Mouse (Mus musculus): ENCODE results near the gene Gm20388. TPM values are rescaled to one million over a fixed set of nuclear protein-coding genes. Genes with fewer than 3 reads are reported as not detected.
A peak's percentile ranks its signal among the peaks of the same experiment; 100 is the strongest.

Gene Gm20388
- total RNA-seq, 2 experiments from 2014 or later: 1.3 to 8.5 TPM

- no peak for DNase-seq (ENCODE audit: low spot score in 2 of 2)
These were observed 3774.8 kb downstream of the Gm20388 start for GRCm38 (mm10) chr8:123685477-123685876.

DNA sequence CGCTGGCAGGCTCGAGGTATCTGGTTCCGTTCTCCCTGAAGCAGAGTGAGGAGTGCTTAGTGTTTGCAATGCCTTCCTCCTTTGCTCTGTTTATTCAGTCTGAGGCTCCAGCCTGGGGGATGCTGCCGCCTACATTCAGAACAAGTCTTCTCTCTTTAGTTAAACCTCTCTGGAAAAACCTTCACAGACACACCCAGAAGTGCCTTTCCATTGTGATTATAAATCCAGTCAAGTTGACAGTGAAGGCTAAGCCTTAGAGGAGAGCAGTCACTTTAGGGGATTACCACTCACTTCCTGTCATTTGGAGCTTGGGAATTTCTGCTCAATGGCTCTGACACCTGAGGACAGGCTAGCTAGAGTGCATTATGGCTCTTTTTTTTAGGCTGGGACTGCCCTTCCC, 3777.2 kb downstream of the Gm20388 start:
- DNase-seq (ENCODE audit: low spot score in 2 of 2): no peak

GRCm38 (mm10) chr8:123692165-123692962, 3781.7 kb downstream of the Gm20388 start:
- no peak for DNase-seq (ENCODE audit: low spot score in 2 of 2)

- DNase-seq (ENCODE audit: low spot score in 2 of 2): no peak
These were observed 3785.5 kb downstream of the Gm20388 start for GRCm38 (mm10) chr8:123696167-123696566.

DNA sequence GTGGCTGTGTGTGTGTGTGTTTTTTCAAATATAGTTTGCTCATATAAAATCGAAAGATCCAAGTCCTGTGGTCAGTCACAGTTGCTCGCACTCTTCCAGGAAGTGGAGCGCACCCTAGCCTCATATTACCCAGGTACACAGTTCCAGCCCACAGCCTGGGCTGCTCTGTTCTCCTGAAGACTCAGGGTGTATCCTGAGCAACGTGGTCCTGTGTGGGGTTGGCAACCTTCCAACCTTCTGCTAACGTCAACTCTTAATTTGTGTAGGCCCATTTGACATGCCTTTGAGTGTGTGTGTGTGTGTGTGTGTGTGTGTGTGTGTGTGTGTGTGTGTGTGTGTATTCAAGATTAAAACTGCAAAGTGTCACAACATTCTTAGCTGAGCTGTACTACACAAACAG, 3786.7 kb downstream of the Gm20388 start:
- DNase-seq (ENCODE audit: low spot score in 2 of 2): no peak

DNA sequence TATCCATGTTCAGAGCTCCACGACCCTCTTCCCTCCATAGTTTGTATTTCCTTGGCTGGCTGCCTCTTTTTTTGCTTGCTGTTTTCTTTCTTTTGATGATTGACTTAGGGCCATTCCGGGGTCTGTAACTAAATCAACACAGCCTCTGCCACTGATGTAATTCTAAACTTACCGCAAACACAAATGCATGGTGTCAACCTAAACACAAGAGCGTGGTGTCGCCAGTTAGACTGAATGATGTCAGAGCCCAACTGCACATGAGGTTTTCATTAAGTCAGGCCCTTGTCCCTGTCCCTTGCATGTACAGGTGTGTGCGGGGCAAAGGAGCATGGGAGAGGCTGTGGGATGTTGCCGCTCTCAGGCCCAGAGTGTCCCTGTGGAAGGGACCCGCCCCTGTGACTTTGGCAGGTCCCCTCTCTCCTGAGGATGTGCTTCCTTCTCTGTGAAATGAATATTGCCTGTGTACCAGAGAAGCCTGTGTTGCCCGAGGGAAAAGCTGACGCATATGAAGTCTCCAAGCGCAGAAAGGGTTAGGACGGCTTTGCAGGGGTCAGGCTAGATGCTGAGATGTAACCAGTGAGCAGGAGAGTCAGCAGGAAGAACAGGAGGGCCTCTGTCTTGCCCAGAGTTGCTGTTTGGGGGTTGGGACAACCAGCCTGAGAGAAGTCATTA, 3789.9 kb downstream of the Gm20388 start:
- DNase-seq (ENCODE audit: low spot score in 2 of 2): no peak

DNA sequence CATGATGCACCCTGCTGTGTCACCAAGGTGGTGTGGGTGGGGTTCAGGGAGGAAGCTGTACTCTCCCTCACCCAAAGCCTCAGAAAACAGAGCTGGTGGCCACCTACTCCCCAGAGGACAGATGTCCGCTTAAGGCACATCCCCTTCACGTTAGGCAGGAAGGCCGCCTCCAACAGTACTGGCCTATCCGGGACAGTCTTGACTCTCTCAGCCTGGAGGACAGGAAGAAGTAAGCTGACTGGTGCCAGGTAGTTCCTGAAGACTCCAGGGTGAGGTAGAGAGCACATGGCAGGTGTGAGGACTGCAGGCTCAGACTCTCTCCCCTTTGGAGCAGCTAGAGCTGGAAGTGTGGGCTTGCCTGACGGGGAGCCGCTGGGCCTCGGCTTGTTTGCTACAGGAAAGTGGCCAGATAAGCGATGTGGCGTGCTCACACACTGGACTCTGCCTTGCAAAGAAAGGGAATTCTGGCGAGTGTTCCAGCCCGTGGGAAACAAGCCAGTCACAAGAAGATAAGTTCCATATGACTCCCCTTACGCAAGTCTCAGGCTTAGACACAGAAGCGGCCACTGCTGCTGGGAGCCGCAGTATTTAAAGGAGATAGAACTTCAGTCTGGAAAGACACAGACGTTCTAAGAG, 3791.4 kb downstream of the Gm20388 start:
- DNase-seq (ENCODE audit: low spot score in 2 of 2): no peak

DNA sequence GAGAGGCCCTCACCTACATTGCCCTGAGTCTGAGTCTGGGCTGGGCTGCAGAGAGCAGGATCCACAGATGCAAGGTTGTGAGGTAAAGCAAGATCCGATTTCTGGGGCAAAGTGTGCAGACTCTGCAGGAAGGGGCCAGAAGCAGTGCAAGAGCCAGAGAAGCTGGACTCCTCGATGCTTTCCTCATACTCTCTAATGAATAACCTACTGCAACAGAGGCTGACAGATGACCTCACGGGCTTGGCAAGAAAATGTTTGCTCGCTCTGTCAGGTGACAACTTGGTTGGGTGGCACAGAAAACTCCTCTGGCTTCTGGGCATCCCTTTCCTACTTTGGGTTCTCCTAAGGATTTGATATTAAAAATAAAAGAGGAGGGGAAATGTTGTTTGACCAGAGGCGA, 3794.7 kb downstream of the Gm20388 start:
- no peak for DNase-seq (ENCODE audit: low spot score in 2 of 2)

DNA sequence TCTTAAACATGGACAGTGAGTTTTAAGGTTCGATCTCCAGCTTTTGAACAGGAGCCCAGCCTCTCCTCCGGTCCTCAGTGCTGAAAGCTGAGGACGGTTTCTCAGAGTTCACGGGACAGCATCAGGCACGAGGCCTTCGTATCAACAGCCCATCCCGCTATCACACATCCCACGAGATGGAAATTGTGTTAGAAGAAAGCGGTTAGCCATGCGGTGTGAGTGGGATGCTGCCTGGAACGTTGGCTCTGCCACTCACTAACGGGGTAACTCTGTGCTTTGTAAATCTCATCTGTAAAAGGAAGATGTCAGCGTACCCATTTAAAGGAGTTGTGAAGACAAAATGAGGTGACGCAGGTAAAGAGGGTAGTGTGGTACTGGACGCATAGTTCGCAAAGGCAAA, 3796.5 kb downstream of the Gm20388 start:
- DNase-seq (ENCODE audit: low spot score in 2 of 2): no peak

GRCm38 (mm10) chr8:123708729-123709128, 3798.1 kb downstream of the Gm20388 start:
- no peak for DNase-seq (ENCODE audit: low spot score in 2 of 2)

DNA sequence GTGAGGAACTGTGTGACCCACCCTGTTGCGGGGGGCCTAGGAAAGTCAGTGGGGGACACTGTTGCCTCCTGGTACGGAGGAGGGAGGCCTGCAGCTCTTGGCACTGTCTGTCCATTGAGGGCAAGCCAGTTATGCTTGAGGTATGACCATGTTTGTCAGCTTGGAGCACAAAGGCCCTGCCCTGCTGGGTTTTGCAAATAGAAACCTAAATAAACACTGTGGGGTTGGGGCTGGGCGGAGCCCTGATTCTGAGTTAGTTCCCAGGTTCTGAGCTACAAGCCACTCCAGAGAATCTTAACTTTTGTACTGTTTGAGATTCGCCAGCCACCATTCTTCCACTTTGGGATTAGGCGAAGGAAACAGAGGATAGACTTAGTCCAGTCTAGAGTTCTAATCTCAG, 3799.7 kb downstream of the Gm20388 start:
- no peak for DNase-seq (ENCODE audit: low spot score in 2 of 2)

DNA sequence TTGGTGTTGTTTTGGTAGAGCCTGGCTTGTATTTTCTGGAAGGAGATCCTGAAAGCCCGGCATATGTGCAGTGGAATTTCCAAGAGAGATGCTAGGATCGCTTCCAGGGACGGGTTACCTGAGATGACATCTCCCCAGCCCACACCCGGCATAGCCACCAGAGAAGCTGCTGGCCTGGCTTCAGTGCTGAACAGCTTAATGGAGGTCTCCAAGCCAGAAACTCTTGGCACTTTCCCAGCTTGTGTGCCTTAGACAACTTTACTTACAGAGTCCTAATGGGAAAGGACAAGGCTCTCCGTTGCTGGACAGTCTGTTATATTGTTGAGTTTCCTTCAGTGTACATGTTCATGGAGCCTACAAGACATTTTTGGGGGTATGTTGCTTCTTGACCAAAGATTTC, 3803.8 kb downstream of the Gm20388 start:
- DNase-seq (ENCODE audit: low spot score in 2 of 2): no peak

DNA sequence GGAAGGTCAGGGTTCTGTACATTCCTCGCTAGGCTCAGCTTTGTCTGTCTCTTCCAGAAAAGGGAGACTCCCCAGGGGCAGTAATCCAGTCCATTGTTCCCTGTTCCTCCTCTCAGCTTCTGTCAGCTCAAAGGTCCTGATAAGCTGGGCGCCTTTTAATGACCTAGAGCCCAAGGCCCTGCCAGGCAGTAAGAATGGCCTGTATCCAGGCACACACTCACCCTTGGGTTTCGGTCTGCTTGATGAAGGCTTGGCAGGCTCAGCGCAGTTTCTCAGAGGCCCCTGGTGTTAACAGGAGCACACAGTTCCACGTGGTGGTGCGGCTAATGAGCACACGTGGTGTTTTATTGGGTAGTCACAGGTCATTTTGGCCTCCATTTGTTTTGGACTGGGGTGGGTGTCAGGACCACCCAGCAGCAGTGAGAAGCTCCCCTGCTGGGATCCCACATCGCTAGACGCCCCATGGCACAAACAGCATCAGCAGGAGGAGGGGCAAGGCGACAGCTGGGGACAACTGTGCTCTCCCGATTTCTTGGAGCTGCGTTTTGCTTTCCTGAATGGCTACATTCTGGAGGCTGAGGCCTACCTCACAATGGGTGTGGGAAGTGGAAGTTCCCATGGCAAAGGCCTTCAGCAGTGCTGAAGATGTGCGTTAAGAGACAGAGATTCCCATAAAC, 3805.4 kb downstream of the Gm20388 start:
- DNase-seq (ENCODE audit: low spot score in 2 of 2): no peak

- DNase-seq (ENCODE audit: low spot score in 2 of 2): no peak
These were observed 3806.5 kb downstream of the Gm20388 start for GRCm38 (mm10) chr8:123717104-123717503.

DNA sequence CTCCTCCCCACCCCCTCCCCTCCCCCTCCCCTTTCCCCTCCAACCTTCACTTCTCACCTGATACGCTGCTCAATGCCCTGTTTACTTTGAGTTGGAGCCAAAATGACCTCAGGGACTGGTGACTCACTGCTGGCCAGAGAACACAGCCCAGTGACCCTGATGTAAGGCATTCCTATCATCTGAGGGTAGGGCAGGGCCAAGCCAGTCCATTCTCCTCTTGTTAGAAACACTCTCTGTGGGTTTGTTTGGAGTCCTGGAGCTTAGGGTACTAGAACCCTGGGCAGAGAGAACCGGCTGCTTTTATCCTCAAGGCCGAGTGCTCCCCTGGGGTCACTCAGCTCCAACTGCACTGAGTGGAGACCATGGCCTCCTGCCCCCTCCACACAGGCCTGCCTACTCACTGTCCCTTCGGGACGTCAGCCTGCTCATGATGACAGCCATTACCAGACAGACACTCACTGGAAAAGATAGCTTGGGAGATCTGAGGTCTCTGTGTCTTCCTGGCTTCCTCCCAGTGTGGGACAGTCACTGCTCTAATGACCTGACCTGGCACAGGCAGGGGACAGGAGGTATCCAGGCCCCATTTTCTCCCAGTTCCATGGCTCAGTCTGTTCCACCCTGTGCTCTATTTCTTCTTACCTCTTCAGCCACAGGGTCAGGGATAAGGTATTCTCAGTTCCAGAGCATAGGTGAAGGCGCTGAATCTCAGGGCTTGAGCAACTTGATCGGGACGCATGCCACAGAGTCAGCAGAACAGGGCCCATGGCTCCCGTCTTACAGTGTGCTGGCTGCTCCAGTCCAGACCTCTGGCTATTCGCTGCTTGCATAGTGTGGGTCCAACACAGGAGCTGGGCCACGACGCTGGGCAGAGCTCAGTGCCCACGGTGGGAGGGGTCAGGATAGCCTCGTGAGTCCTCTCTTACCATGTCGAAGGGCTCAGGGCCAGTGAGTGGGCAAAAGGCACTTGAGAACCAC, 3807.2 kb downstream of the Gm20388 start:
- peak; percentile 47 to 61 for DNase-seq (ENCODE audit: low spot score in 2 of 2)

DNA sequence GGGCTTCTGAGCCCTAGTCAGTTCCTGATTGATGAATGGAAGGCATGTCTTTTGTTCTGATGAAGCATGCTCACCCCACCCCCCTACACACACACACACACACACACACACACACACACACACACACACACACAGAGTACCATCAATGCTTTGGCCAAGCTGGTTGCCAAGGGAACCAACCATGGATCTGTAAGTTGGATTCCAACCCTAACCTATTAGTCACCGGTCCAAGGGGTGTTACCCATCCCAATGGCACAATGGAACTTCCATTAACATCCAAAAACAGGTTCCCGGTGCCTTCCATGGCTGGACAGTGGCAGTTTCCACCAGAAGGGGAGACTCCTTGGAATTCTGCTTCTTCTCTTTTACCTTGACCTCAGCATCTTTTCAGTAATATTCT, 3808.1 kb downstream of the Gm20388 start:
- DNase-seq (ENCODE audit: low spot score in 2 of 2): no peak

DNA sequence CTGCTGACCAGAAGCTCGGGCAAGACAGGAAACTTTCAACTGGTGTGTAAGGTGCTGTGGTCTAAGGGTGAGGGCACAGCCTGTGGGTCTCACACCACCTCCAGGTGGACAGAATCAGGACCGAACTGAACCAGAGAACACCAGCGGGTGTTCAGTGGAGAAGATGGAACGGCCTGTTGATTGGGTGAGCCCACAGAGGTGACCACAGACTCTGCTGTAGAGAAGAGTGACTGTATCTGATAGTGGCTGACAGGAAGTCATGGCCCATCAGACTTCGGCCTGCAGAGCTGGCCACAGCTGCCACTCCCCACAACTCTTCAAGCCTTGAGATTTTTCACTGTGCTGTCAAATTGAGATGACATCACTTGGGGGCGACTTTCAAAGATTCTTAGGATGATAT, 3808.6 kb downstream of the Gm20388 start:
- no peak for DNase-seq (ENCODE audit: low spot score in 2 of 2)

GRCm38 (mm10) chr8:123719811-123720210, 3809.2 kb downstream of the Gm20388 start:
- DNase-seq (ENCODE audit: low spot score in 2 of 2): no peak

- DNase-seq (ENCODE audit: low spot score in 2 of 2): no peak
These were observed 3809.9 kb downstream of the Gm20388 start for GRCm38 (mm10) chr8:123720471-123721001.

DNA sequence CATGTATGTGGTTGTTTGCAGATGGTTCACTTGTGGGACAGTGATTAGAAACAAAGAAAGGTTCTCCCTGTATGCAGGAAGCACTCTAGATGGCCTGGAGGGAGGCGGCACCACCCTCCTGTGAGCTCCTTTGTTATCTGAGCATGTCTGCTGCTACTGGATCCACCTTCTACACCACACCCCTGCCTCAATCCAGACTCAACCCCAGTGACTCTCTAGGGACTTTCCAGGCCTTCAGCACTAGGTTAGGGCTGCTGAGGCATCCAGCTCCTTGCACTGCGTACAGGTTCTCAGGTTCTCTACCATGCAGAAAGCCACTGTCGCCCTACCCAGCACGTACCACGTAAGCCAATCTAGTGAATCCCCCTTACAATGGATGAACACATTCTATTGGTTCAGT, 3811.6 kb downstream of the Gm20388 start:
- no peak for DNase-seq (ENCODE audit: low spot score in 2 of 2)

Data from adrenal gland, adult 18-20 months (tissue).